Mouse (Mus musculus): ENCODE results near the gene Daam1.

The Daam1 gene

DNA sequence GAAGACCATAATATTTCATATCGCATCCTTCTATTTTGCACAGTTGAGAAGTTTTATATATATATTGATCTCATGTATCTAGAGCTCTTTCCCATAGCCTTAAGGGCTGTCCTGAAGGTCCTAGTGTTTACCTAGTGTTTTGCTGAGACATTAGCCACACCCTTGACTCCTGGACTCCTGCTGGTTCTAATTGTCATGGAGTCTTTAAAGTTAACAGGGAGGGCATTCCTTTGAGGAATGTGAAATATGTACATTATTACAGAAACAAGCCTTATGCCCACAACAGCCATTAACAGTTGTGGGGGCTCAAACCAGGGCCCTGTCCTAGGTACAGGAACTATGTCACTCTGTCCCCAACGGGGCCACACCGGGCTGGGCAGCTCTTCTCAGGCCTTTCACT, 180.5 kb downstream of the Daam1 start:
- no peak for DNase-seq

DNA sequence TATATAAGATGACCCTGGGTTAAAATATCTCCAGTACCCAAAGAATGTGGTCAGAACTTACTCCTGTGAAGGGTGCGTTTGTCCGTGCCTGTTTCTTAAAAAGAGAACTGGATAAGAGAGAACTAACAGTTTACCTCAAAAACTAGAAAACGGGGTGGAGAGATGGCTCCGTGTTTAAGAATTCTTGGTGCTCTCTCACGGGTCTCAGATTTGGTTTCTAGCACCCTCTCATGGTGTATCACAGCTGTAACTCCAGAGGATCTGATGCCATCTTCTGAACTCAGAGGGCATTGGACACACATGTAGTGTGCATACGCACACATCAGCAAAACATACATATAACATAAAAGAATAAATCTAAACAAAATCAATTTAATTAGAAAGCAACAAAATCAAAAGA, 181.2 kb downstream of the Daam1 start:
- DNase-seq: no peak

DNA sequence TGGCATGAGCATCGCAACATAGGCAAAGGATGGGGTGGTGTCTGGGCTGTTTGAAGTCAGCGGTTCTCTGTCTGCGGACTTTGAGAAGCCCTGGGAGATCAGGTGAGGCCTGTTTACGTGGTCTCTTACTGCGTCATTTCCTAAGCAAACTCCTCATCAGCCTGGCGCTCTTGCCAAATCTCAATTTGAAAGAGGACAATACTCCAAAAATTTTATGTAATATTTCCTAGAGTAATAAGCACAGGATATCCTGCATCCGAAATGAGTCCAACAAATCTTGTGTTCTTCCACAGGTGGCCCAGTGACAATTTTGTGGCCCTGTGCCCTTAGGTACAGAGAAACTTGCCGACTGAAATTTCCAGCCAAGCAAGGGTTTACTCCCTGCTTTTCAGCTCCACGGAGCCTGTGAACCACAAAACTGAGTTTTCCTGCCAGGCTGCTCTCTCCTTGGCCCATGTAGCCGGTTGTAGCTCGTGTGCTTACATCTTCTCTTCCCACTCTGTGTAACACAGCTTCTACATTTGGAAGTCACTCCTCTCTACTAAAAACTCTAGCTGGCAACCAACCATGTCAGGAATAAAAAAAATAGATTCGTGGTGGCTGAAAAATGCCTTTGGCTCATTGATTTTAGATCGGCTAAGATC, 183.0 kb downstream of the Daam1 start:
- no peak for DNase-seq

GRCm38 (mm10) chr12:72014355-72014776, 183.5 kb downstream of the Daam1 start:
- no peak for DNase-seq

DNA sequence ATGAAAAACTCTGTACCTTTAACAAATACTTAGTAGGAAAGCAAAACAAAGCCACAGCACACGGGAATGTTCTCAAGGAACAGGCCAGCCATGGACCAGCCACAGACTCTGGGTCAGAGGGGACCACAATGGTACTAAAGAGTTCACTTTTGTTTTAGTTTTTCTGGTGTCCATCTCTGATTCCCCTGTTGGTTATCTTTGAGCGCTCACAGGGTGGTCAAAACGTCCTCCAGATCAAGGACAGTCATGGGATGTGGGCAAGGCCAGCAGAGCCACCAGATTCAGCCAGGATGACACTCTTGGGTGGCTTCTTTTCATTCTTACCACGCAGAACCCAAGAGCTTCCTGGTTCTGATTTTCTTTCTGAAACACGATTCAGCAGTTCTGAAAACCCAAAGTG, 184.4 kb downstream of the Daam1 start:
- DNase-seq: no peak

GRCm38 (mm10) chr12:72020285-72020684, 189.4 kb downstream of the Daam1 start:
- no peak for DNase-seq

DNA sequence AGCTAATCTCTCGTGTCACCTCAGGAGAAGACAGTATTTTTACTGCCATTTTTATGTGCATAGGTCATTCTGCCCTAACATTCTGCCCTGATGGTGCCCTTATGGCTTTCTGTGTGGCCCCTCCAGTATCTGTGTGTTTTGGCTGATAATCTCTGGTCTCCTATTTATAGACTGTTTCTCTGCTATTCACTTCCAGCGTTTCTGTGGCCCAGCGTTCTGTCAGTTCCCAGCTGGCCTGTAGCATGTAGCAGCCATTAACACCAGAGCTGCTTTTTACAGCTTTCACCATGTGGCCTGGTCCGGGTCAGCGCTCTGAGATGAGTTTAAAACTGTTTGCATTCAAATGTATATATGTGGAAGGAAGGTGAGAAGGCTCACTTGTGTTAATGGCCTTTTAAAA, 190.7 kb downstream of the Daam1 start:
- no peak for DNase-seq

GRCm38 (mm10) chr12:72022790-72023189, 191.9 kb downstream of the Daam1 start:
- DNase-seq: no peak

- DNase-seq: no peak
These were observed 192.7 kb downstream of the Daam1 start for GRCm38 (mm10) chr12:72023572-72023971.

DNA sequence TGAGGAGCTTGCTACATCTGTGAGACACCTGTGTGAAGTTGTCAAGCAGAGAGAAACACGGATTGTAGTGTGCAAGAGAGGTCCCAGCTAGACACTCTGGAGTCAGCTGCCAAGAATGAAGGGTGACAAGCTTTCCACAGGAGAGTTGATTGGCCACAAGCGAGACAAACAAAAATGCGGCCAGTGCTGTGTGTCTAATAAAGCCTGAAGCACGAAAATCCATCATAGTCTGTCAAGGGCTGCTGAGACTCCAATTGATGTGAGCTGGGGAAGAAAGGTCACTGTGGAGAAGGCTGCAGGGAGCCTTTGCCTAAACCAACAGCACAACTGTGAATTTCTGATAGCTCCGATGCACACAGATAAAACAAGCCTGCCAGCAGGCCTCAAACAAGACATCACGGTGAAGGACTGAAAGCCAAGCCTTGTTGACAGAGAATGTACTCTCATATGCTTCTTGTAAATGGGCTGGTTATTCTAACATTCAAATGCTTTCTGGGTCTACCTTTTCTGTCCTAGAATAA, 194.5 kb downstream of the Daam1 start:
- no peak for DNase-seq

GRCm38 (mm10) chr12:72031171-72031570, 200.3 kb downstream of the Daam1 start:
- no peak for DNase-seq

DNA sequence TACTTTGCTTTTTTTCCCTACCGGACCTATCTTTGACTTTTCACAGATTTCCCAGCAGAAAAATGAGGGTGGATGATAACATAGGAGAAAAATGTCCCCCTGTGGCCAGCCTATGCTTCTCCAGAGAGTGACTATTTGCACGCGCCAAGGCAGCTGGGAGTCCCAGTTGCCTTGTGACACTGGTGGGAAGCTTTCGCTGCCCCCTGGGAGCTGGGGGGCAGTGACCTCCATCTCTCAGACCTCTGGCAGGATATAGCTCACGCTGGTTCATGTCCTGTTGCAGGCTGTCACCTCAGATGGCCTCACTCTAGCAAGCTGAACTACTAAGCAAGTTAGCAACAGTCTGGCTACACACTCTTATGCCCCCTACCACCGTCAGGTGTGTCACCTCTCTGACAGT, 200.9 kb downstream of the Daam1 start:
- DNase-seq: no peak

- DNase-seq: no peak
These were observed 205.3 kb downstream of the Daam1 start for GRCm38 (mm10) chr12:72036097-72036661.

GRCm38 (mm10) chr12:72037049-72037448, 206.2 kb downstream of the Daam1 start:
- no peak for DNase-seq

GRCm38 (mm10) chr12:72038866-72039265, 208.0 kb downstream of the Daam1 start:
- DNase-seq: no peak

- DNase-seq: no peak
These were observed 208.6 kb downstream of the Daam1 start for GRCm38 (mm10) chr12:72039501-72039900.

DNA sequence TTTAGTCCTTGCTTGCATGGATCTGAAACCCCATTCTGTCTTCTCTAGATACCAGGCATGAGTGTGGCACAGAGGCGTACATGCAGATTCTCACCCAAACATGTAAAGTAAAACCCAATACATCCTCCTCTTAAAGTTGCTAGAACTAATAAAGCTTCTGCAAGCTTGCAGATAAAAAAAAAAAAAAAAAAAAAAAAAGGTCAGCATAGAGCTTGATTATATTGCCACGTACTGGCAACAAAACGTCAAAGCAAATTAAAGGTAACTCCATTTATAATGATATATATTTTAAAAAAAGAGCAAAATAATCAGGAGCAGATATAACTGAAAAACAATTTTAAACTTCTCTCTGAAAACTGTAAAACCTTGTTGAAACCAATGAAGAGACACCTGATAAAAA, 210.4 kb downstream of the Daam1 start:
- DNase-seq: no peak
